Mouse (Mus musculus): ENCODE results near the gene Mcpt2. TPM values are rescaled to one million over a fixed set of nuclear protein-coding genes. Genes with fewer than 3 reads are reported as not detected.
"Not testable (repeated sequence)": the region's sequence is repeated elsewhere in the genome, so short reads cannot be mapped to it uniquely, and the experiment has no call there.

The Mcpt2 gene
- polyA plus RNA-seq, 2 experiments = 0.06 to 0.22 TPM

GRCm38 (mm10) chr14:56021305-56021704, 20.5 kb upstream of the Mcpt2 start:
- H3K27me3 ChIP-seq (ENCODE audit: control insufficient read depth, insufficient read depth, low read length); H3K9ac ChIP-seq (replicated peaks); H3K4me3 ChIP-seq (ENCODE audit: insufficient read depth in 1 of 2, low read depth in 2 of 2, low read length in 2 of 2); H3K9me3 ChIP-seq (ENCODE audit: control insufficient read depth, low read length); H3K27ac ChIP-seq; H3K36me3 ChIP-seq (replicated peaks; ENCODE audit: control insufficient read depth, insufficient read depth, low read depth): not testable (repeated sequence)
- peak; percentile 98 for ATAC-seq (ENCODE audit: insufficient read depth)
- peak; percentile 87 for TF ChIP-seq EP300 (IDR thresholded peaks at IDR 0.05; ENCODE audit: low read depth)
- Histone ChIP-seq H3K4me1 (replicated peaks; ENCODE audit: control insufficient read depth in 2 of 2, insufficient read depth in 2 of 2, low read length in 1 of 2) (peaks cover 8 to 23% of the 10 kb centered on the region in 2 experiments), H3K4me2 (ENCODE audit: low read depth) (peak overlapping the region; percentile 5)
- 12% methylated on average over 3 of the region's 4 CpGs for WGBS (ENCODE audit: insufficient replicate concordance)
- peak; percentile 70 to 74 (median 71) for DNase-seq (ENCODE audit: low read depth in 3 of 3, low spot score in 3 of 3)

- WGBS (ENCODE audit: insufficient replicate concordance) = 54% methylated on average over 2 of the region's 3 CpGs
- not testable (repeated sequence) for H3K36me3 ChIP-seq (replicated peaks; ENCODE audit: control insufficient read depth, insufficient read depth, low read depth); H3K4me3 ChIP-seq (ENCODE audit: insufficient read depth in 1 of 2, low read depth in 2 of 2, low read length in 2 of 2); H3K27ac ChIP-seq; H3K4me2 ChIP-seq (ENCODE audit: low read depth); H3K9me3 ChIP-seq (ENCODE audit: control insufficient read depth, low read length); ATAC-seq (ENCODE audit: insufficient read depth); H3K27me3 ChIP-seq (ENCODE audit: control insufficient read depth, insufficient read depth, low read length); H3K9ac ChIP-seq (replicated peaks); DNase-seq (ENCODE audit: low read depth in 3 of 3, low spot score in 3 of 3); H3K4me1 ChIP-seq (replicated peaks; ENCODE audit: control insufficient read depth in 2 of 2, insufficient read depth in 2 of 2, low read length in 1 of 2)
Observed at GRCm38 (mm10) chr14:56030395-56030794, 11.4 kb upstream of the Mcpt2 start, which contains the start of gene Mcpt9. TSS of gene Mcpt9 (minus strand) at chr14:56030495.

DNA sequence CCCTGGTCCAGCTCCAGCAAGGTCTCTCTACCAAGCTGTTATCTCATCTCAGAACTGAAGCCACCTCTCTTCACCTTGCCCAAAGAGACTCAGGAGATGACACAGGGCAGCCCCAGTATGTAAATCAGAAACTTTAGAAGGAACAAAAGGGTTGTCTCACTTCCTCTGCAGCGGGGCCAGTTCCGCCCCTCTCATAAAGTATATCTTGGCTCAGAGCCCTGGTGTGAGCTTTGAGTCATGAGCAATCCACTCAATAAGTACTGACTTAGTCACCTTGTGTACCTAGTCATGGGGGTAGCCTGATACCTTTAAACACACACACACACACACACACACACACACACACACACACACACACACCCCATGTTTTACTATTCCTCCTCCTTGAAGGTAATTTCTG, 7.4 kb upstream of the Mcpt2 start:
- no peak for ATAC-seq (ENCODE audit: insufficient read depth)
- no peak overlapping the region for H3K9ac ChIP-seq (replicated peaks)
- TF ChIP-seq EP300 (IDR thresholded peaks at IDR 0.05; ENCODE audit: low read depth) (no peak), CTCF (IDR thresholded peaks at IDR 0.05; ENCODE audit: low read depth) (no peak)
- no peaks in the 10 kb centered on the region for H3K27me3 ChIP-seq (ENCODE audit: control insufficient read depth, insufficient read depth, low read length)
- H3K4me3 ChIP-seq (ENCODE audit: insufficient read depth in 1 of 2, low read depth in 2 of 2, low read length in 2 of 2) = no peak overlapping the region
- no peak for DNase-seq (ENCODE audit: low read depth in 3 of 3, low spot score in 3 of 3)
- WGBS (ENCODE audit: insufficient replicate concordance) = 50% methylated on average over 2 of the region's 2 CpGs
- no peak overlapping the region for H3K27ac ChIP-seq
- H3K4me2 ChIP-seq (ENCODE audit: low read depth) = no peak overlapping the region
- no peaks in the 10 kb centered on the region for H3K4me1 ChIP-seq (replicated peaks; ENCODE audit: control insufficient read depth in 2 of 2, insufficient read depth in 2 of 2, low read length in 1 of 2)
- no peaks in the 10 kb centered on the region for H3K36me3 ChIP-seq (replicated peaks; ENCODE audit: control insufficient read depth, insufficient read depth, low read depth)
- H3K9me3 ChIP-seq (ENCODE audit: control insufficient read depth, low read length) = no peaks in the 10 kb centered on the region

DNA sequence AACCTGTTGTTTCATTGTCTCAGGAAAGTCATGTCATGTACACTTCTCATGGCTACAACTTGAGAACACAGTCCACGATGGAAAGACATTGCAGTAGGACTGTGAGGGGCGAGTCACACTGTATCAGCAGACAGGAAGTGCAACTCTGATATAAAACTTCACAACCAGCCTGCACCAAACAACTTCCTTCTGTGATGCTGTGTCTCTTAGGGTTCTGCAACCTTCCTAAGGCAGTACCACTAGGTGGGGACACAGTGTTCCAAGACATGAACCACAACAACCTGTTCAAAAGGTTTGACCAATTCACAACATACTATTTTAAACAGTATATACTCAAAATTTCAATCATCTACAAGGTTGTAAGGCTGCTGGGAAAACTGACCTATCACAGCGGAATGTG, 13.6 kb downstream of the Mcpt2 start:
- TF ChIP-seq EP300 (IDR thresholded peaks at IDR 0.05; ENCODE audit: low read depth) (no peak), CTCF (IDR thresholded peaks at IDR 0.05; ENCODE audit: low read depth) (no peak)
- Histone ChIP-seq H3K27ac (no peak overlapping the region), H3K36me3 (replicated peaks; ENCODE audit: control insufficient read depth, insufficient read depth, low read depth) (no peaks in the 10 kb centered on the region), H3K4me1 (replicated peaks; ENCODE audit: control insufficient read depth in 2 of 2, insufficient read depth in 2 of 2, low read length in 1 of 2) (peaks cover 0 to 3% of the 10 kb centered on the region in 2 experiments; a peak in 1 of 4 replicates), H3K4me2 (ENCODE audit: low read depth) (no peak overlapping the region), H3K9me3 (ENCODE audit: control insufficient read depth, low read length) (no peaks in the 10 kb centered on the region), H3K27me3 (ENCODE audit: control insufficient read depth, insufficient read depth, low read length) (no peaks in the 10 kb centered on the region), H3K4me3 (ENCODE audit: insufficient read depth in 1 of 2, low read depth in 2 of 2, low read length in 2 of 2) (no peak overlapping the region), H3K9ac (replicated peaks) (no peak overlapping the region)
- no peak for DNase-seq (ENCODE audit: low read depth in 3 of 3, low spot score in 3 of 3)
- 50% methylated on average over 3 of the region's 3 CpGs for WGBS (ENCODE audit: insufficient replicate concordance)
- ATAC-seq (ENCODE audit: insufficient read depth) = no peak

DNA sequence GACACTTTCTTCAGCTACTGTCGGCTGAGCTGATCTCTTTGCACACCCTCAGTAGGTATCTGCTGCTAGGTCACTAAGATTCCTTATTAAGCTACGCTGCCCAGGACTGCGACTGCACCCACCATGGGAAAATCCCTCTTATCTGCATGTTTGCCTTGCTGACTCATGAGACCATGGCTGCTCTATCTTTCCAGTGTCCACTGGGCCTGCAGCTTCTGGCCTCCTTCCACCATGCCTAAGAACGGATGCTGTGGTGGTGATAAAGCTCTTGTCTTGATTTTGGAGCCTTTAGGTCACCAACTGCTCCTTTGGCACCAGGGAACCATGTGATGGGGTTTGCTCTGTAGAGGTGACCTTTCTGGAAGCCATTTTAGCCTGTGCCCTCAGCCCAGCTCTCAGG, 15.9 kb downstream of the Mcpt2 start:
- no peaks in the 10 kb centered on the region for H3K36me3 ChIP-seq (replicated peaks; ENCODE audit: control insufficient read depth, insufficient read depth, low read depth)
- H3K4me1 ChIP-seq (replicated peaks; ENCODE audit: control insufficient read depth in 2 of 2, insufficient read depth in 2 of 2, low read length in 1 of 2) = peaks cover 0 to 3% of the 10 kb centered on the region in 2 experiments; a peak in 1 of 4 replicates
- TF ChIP-seq CTCF (IDR thresholded peaks at IDR 0.05; ENCODE audit: low read depth) (no peak), EP300 (IDR thresholded peaks at IDR 0.05; ENCODE audit: low read depth) (no peak)
- H3K27ac ChIP-seq = no peak overlapping the region
- H3K4me3 ChIP-seq (ENCODE audit: insufficient read depth in 1 of 2, low read depth in 2 of 2, low read length in 2 of 2) = no peak overlapping the region
- DNase-seq (ENCODE audit: low read depth in 3 of 3, low spot score in 3 of 3) = no peak
- 35% methylated on average over 4 of the region's 4 CpGs for WGBS (ENCODE audit: insufficient replicate concordance)
- H3K9ac ChIP-seq (replicated peaks) = no peak overlapping the region
- no peaks in the 10 kb centered on the region for H3K27me3 ChIP-seq (ENCODE audit: control insufficient read depth, insufficient read depth, low read length)
- no peak for ATAC-seq (ENCODE audit: insufficient read depth)
- no peak overlapping the region for H3K4me2 ChIP-seq (ENCODE audit: low read depth)
- no peaks in the 10 kb centered on the region for H3K9me3 ChIP-seq (ENCODE audit: control insufficient read depth, low read length)

GRCm38 (mm10) chr14:56062213-56062612, 20.4 kb downstream of the Mcpt2 start, which contains the start of gene Mcpt4:
TSS of gene Mcpt4 (minus strand) at chr14:56062313.
- not testable (repeated sequence) for H3K9me3 ChIP-seq (ENCODE audit: control insufficient read depth, low read length); H3K27ac ChIP-seq; DNase-seq (ENCODE audit: low read depth in 3 of 3, low spot score in 3 of 3); H3K4me1 ChIP-seq (replicated peaks; ENCODE audit: control insufficient read depth in 2 of 2, insufficient read depth in 2 of 2, low read length in 1 of 2); H3K4me3 ChIP-seq (ENCODE audit: insufficient read depth in 1 of 2, low read depth in 2 of 2, low read length in 2 of 2); H3K36me3 ChIP-seq (replicated peaks; ENCODE audit: control insufficient read depth, insufficient read depth, low read depth); ATAC-seq (ENCODE audit: insufficient read depth); H3K4me2 ChIP-seq (ENCODE audit: low read depth); H3K9ac ChIP-seq (replicated peaks); H3K27me3 ChIP-seq (ENCODE audit: control insufficient read depth, insufficient read depth, low read length)
- 45% methylated on average over 3 of the region's 3 CpGs for WGBS (ENCODE audit: insufficient replicate concordance)

Measured in liver, embryonic 14.5 days (tissue).